Mouse (Mus musculus) forebrain, embryonic 12.5 days (tissue): ENCODE measurements at regions not wholly inside any gene's neighbourhood (a gene's known extent, or its start where the extent isn't known, plus 50 kb on each side); places are given as distances from the start of the nearest gene placed in this dataset.
A peak's percentile ranks its signal among the peaks of the same experiment; 100 is the strongest.

Source experiments
- ATAC-seq: fragments of 200-750 bp; cut with Nextera tagmentation; 2 replicates; pipeline ENCODE4 v1.8.0; 2017; ENCODE audit warnings: moderate TSS enrichment; ENCODE audit not compliant: low FRiP score
- H3K27ac ChIP-seq: fragments of 300-500 bp; sonication (generic); 2 replicates; pipeline ENCODE4 v1.5.1; 2016; ENCODE audit warnings: mild to moderate bottlenecking
- H3K27me3 ChIP-seq: fragments of 300-500 bp; sonication (generic); 2 replicates; pipeline ENCODE4 v1.6.1; 2016; ENCODE audit warnings: mild to moderate bottlenecking
- H3K36me3 ChIP-seq: fragments of 300-500 bp; sonication (generic); replicated peaks from 2 replicates; pipeline ENCODE4 v1.6.1; 2016; ENCODE audit warnings: mild to moderate bottlenecking
- H3K4me1 ChIP-seq: fragments of 300-500 bp; sonication (generic); 2 replicates; pipeline ENCODE4 v1.6.1; 2016
- H3K4me2 ChIP-seq: fragments of 300-500 bp; sonication (generic); 2 replicates; pipeline ENCODE4 v1.6.1; 2016; ENCODE audit warnings: mild to moderate bottlenecking, moderate library complexity
- H3K4me3 ChIP-seq: fragments of 300-500 bp; sonication (generic); replicated peaks from 2 replicates; pipeline ENCODE4 v1.5.1; 2016; ENCODE audit warnings: mild to moderate bottlenecking
- H3K9ac ChIP-seq: fragments of 300-500 bp; sonication (generic); 2 replicates; pipeline ENCODE4 v1.6.1; 2016; ENCODE audit warnings: mild to moderate bottlenecking
- H3K9me3 ChIP-seq: fragments of 300-500 bp; sonication (generic); 2 replicates; pipeline ENCODE4 v1.6.1; 2016
- WGBS: fragments of 180-500 bp; shearing (Covaris S2); methylation state at CpG from one replicate; pipeline ENCODE4 v1.1.7; 2016; 5-methylcytosine and 5-hydroxymethylcytosine counted together

DNA sequence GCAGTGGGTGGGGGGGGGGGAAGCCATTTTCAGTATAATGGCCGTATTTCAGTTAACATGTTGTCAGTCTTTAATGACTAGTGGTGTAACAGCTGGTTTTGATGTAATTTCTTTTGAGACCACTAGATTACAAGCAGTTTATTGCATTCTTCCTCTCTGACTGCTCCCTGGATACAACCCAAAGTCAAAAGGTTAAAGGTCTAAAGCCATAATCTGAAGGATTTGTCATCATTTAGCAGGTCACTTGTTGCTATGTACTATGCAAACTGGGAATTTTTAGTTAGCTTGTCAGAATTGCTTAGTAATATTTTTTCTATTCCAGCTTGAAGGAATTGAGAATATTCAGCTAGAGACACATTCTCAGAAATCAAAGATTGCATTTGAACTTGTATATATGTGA is 403.4 kb downstream of the Tmem161b start:
- WGBS: 32% methylated on average over 1 of the region's 1 CpGs
- H3K4me3 ChIP-seq: no peak overlapping the region
- H3K9me3 ChIP-seq: no peaks in the 10 kb centered on the region
- ATAC-seq: no peak
- H3K27ac ChIP-seq: no peak overlapping the region
- H3K27me3 ChIP-seq: no peaks in the 10 kb centered on the region
- H3K4me2 ChIP-seq: no peak overlapping the region
- no peak overlapping the region for H3K9ac ChIP-seq
- no peaks in the 10 kb centered on the region for H3K36me3 ChIP-seq
- H3K4me1 ChIP-seq: peaks cover 15% of the 10 kb centered on the region

- no peak overlapping the region for H3K27ac ChIP-seq
- no peak for ATAC-seq
- no peaks in the 10 kb centered on the region for H3K9me3 ChIP-seq
- 15% methylated on average over 2 of the region's 2 CpGs for WGBS
- H3K4me1 ChIP-seq: peaks cover 15% of the 10 kb centered on the region
- no peaks in the 10 kb centered on the region for H3K27me3 ChIP-seq
- no peak overlapping the region for H3K9ac ChIP-seq
- H3K4me2 ChIP-seq: no peak overlapping the region
- H3K36me3 ChIP-seq: no peaks in the 10 kb centered on the region
- H3K4me3 ChIP-seq: no peak overlapping the region
These were observed 403.8 kb downstream of the Tmem161b start for GRCm38 (mm10) chr13:84625927-84626326.

GRCm38 (mm10) chr13:84626397-84626796 is 404.3 kb downstream of the Tmem161b start:
- Histone ChIP-seq H3K4me1 (peaks cover 15% of the 10 kb centered on the region), H3K4me2 (no peak overlapping the region), H3K9ac (no peak overlapping the region), H3K4me3 (no peak overlapping the region), H3K9me3 (no peaks in the 10 kb centered on the region), H3K27ac (no peak overlapping the region), H3K27me3 (no peaks in the 10 kb centered on the region), H3K36me3 (no peaks in the 10 kb centered on the region)
- 0 out of 2 replicates have a peak, but pooled peaks have one; percentile 36 for ATAC-seq
- 29% methylated on average over 1 of the region's 1 CpGs for WGBS

DNA sequence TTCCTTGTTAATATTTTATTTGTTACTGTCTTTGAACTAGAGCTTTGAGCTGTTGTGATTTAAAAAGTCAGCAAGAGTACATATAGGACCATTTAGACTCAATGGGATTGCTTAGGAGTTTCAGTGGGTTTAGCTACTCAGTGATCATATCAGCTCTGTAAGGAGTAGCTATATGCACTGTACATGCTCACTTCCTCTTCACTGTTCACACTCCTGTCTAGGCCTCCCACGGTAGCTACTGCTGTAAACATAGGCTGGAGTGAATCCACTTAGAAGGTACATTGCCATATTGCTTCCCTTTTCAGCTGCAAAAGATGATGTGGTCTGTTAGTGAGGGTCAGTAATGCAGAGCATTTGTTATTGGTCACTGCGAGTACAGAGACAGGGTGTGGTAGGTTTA is 408.6 kb downstream of the Tmem161b start:
- WGBS: 85% methylated on average over 2 of the region's 2 CpGs
- Histone ChIP-seq H3K27me3 (no peaks in the 10 kb centered on the region), H3K9ac (no peak overlapping the region), H3K4me1 (peaks cover 6% of the 10 kb centered on the region), H3K27ac (no peak overlapping the region), H3K4me2 (no peak overlapping the region), H3K9me3 (no peaks in the 10 kb centered on the region; the same call in 1 of the 2 replicates), H3K4me3 (no peak overlapping the region), H3K36me3 (no peaks in the 10 kb centered on the region)
- ATAC-seq: no peak

DNA sequence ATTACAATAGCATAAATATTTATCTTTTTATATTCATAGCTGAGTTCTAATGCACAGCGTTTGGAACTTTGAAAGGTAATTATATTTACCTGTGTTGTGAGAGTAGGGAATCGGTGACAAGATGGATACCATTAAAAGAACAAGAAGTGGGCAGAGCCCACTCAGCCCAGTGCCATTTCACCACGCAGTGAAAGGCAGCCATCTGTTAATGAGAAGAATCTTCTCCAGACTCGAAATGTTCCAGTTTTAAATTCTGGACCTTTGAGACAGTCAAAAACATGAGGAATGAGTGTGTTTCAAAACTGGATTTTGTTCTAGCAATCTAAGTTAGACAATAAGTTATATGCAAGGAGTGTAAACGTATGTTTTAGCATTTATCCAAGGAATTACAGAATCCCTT is 410.4 kb downstream of the Tmem161b start:
- ATAC-seq: no peak
- Histone ChIP-seq H3K9me3 (no peaks in the 10 kb centered on the region; the same call in 1 of the 2 replicates), H3K9ac (no peak overlapping the region), H3K4me2 (no peak overlapping the region), H3K27me3 (no peaks in the 10 kb centered on the region), H3K4me1 (no peaks in the 10 kb centered on the region), H3K27ac (no peak overlapping the region), H3K4me3 (no peak overlapping the region), H3K36me3 (no peaks in the 10 kb centered on the region)
- 84% methylated on average over 5 of the region's 5 CpGs for WGBS

GRCm38 (mm10) chr13:84636831-84637230 is 414.7 kb downstream of the Tmem161b start:
- no peak overlapping the region for H3K4me2 ChIP-seq
- no peaks in the 10 kb centered on the region for H3K36me3 ChIP-seq
- no peak for ATAC-seq
- H3K27ac ChIP-seq: peak overlapping the region; percentile 73
- H3K4me3 ChIP-seq: no peak overlapping the region
- no peaks in the 10 kb centered on the region for H3K27me3 ChIP-seq
- peaks cover 9% of the 10 kb centered on the region for H3K4me1 ChIP-seq
- H3K9me3 ChIP-seq: no peaks in the 10 kb centered on the region; the same call in 1 of the 2 replicates
- H3K9ac ChIP-seq: no peak overlapping the region

GRCm38 (mm10) chr13:84637606-84638005 is 415.5 kb downstream of the Tmem161b start:
- H3K27ac ChIP-seq: peak overlapping the region; percentile 68
- WGBS: 45% methylated on average over 1 of the region's 1 CpGs
- H3K4me2 ChIP-seq: no peak overlapping the region
- H3K9ac ChIP-seq: no peak overlapping the region
- ATAC-seq: no peak
- no peaks in the 10 kb centered on the region for H3K27me3 ChIP-seq
- no peaks in the 10 kb centered on the region; the same call in 1 of the 2 replicates for H3K9me3 ChIP-seq
- H3K4me1 ChIP-seq: peaks cover 9% of the 10 kb centered on the region
- H3K36me3 ChIP-seq: no peaks in the 10 kb centered on the region
- no peak overlapping the region for H3K4me3 ChIP-seq

- H3K4me1 ChIP-seq: peaks cover 9% of the 10 kb centered on the region
These were observed 416.4 kb downstream of the Tmem161b start for GRCm38 (mm10) chr13:84638401-84638934.

GRCm38 (mm10) chr13:84639087-84640022 is 417.3 kb downstream of the Tmem161b start:
- 9% methylated on average over 6 of the region's 6 CpGs for WGBS
- H3K27ac ChIP-seq: peak overlapping the region; percentile 90
- peak overlapping the region; percentile 30; the same call in 1 of the 2 replicates for H3K4me2 ChIP-seq

More at GRCm38 (mm10) chr13:84638401-84638934, 416.4 kb downstream of the Tmem161b start:
- H3K4me3 ChIP-seq: no peak overlapping the region
- WGBS: 16% methylated on average over 4 of the region's 4 CpGs
- H3K9me3 ChIP-seq: no peaks in the 10 kb centered on the region; the same call in 1 of the 2 replicates
- no peaks in the 10 kb centered on the region for H3K36me3 ChIP-seq
- ATAC-seq: peak; percentile 60; the same call in 1 of the 2 replicates
- peak overlapping the region; percentile 30; the same call in 1 of the 2 replicates for H3K4me2 ChIP-seq
- peak overlapping the region; percentile 90 for H3K27ac ChIP-seq
- H3K27me3 ChIP-seq: no peaks in the 10 kb centered on the region
- H3K9ac ChIP-seq: no peak overlapping the region

GRCm38 (mm10) chr13:84644024-84644423 is 421.9 kb downstream of the Tmem161b start:
- no peak overlapping the region for H3K9ac ChIP-seq
- H3K9me3 ChIP-seq: 0 out of 2 replicates have a peak, but pooled peaks cover 4% of the 10 kb centered on the region
- H3K4me1 ChIP-seq: peaks cover 3% of the 10 kb centered on the region
- H3K27me3 ChIP-seq: no peaks in the 10 kb centered on the region
- no peak overlapping the region for H3K4me3 ChIP-seq
- no peak overlapping the region for H3K4me2 ChIP-seq
- no peak for ATAC-seq
- 95% methylated on average over 4 of the region's 4 CpGs for WGBS
- no peaks in the 10 kb centered on the region for H3K36me3 ChIP-seq
- no peak overlapping the region for H3K27ac ChIP-seq

More at GRCm38 (mm10) chr13:84639087-84640022, 417.3 kb downstream of the Tmem161b start:
- Histone ChIP-seq H3K36me3 (no peaks in the 10 kb centered on the region), H3K4me1 (peaks cover 9% of the 10 kb centered on the region), H3K4me3 (no peak overlapping the region), H3K9ac (no peak overlapping the region), H3K27me3 (no peaks in the 10 kb centered on the region), H3K9me3 (peaks cover under 1% of the 10 kb centered on the region; the same call in 1 of the 2 replicates)
- ATAC-seq: peak; percentile 93

GRCm38 (mm10) chr13:84646899-84647298 is 424.8 kb downstream of the Tmem161b start:
- WGBS: 68% methylated on average over 1 of the region's 1 CpGs

GRCm38 (mm10) chr13:84648056-84648455 is 426.0 kb downstream of the Tmem161b start:
- Histone ChIP-seq H3K36me3 (no peaks in the 10 kb centered on the region), H3K4me3 (no peak overlapping the region), H3K4me1 (no peaks in the 10 kb centered on the region), H3K27me3 (no peaks in the 10 kb centered on the region), H3K9me3 (0 out of 2 replicates have a peak, but pooled peaks cover 4% of the 10 kb centered on the region), H3K4me2 (no peak overlapping the region), H3K27ac (no peak overlapping the region), H3K9ac (no peak overlapping the region)
- no peak for ATAC-seq
- 78% methylated on average over 1 of the region's 1 CpGs for WGBS

More at GRCm38 (mm10) chr13:84646899-84647298, 424.8 kb downstream of the Tmem161b start:
- Histone ChIP-seq H3K4me3 (no peak overlapping the region), H3K36me3 (no peaks in the 10 kb centered on the region), H3K27ac (no peak overlapping the region), H3K9me3 (0 out of 2 replicates have a peak, but pooled peaks cover 4% of the 10 kb centered on the region), H3K27me3 (no peaks in the 10 kb centered on the region), H3K4me2 (no peak overlapping the region), H3K4me1 (no peaks in the 10 kb centered on the region), H3K9ac (no peak overlapping the region)
- ATAC-seq: no peak
